1 mouse cellular context compared by ENCODE assay signal in the genomic region with DNA sequence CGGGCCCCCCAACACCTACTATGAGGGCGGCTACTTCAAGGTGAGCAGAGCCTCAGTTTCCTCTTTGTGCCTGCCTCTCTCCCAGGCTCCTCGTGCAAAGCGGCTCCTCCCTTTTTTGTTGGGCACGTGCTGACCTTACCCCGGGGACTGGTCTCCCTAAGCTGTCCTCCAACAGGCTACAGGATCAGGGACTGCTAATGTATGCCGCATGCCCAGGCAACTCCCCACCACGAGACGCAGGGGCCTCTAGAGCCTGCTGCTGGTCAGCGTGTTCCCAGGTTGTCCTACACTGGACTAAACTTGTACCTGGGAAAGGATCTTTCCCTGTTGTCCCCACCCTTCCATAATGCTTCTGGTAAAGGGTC.
TF ChIP-seq lines count a peak whose summit lies in the region.

No protein-coding gene starts in this region.

TF ChIP-seq in CH12.LX, 34 proteins besides CTCF, POLR2A, EP300 and RAD21 (continued from another document):
- no peak for TF ChIP-seq HCFC1 (IDR thresholded peaks at IDR 0.05; ENCODE audit: low read depth, low read length)
- TF ChIP-seq BHLHE40 (IDR thresholded peaks at IDR 0.05; ENCODE audit: low read depth, low read length): 0 out of 2 replicates have a peak, but pooled peaks have one; percentile 42
- TF ChIP-seq MYC (IDR thresholded peaks at IDR 0.05; ENCODE audit: low read depth, low read length): peak; percentile 47; the same call in 1 of the 2 replicates
- no peak for TF ChIP-seq CHD2 (IDR thresholded peaks at IDR 0.05; ENCODE audit: low read length)
- TF ChIP-seq E2F4 (IDR thresholded peaks at IDR 0.05; ENCODE audit: insufficient replicate concordance, low read depth, low read length): no peak
